Mouse (Mus musculus) brain, embryonic 14.5 days (tissue): ENCODE data around the gene Phactr1.

Source experiments
- CTCF ChIP-seq: fragments of 200-500 bp; IDR thresholded peaks from 2 replicates; pipeline ENCODE4 v1.5.1; 2012; ENCODE audit warnings: inconsistent platforms, mild to moderate bottlenecking, moderate library complexity, borderline replicate concordance; ENCODE audit not compliant: insufficient read depth, insufficient read length; ENCODE audit errors: extremely low read depth
- POLR2A ChIP-seq: fragments of 200-500 bp; IDR thresholded peaks from 2 replicates; pipeline ENCODE4 v1.6.1; 2012; ENCODE audit warnings: mild to moderate bottlenecking, inconsistent platforms, borderline replicate concordance; ENCODE audit not compliant: poor library complexity, insufficient read depth, insufficient read length, severe bottlenecking; ENCODE audit errors: extremely low read depth

- TF ChIP-seq POLR2A (no peak), CTCF (no peak)
Measured at GRCm38 (mm10) chr13:42760907-42761544, 80.6 kb downstream of the Phactr1 start.
